Mouse (Mus musculus): ENCODE measurements at regions not wholly inside any gene's neighbourhood (a gene's known extent, or its start where the extent isn't known, plus 50 kb on each side); places are given as distances from the start of the nearest gene placed in this dataset. TPM values are rescaled to one million over a fixed set of nuclear protein-coding genes. Genes with fewer than 3 reads are reported as not detected.

Small RNA genes lying in the stretch of these regions (microRNA-seq; reads per million reads assigned to microRNA genes)
- gene Mir8099-2, result not detected
